Mouse (Mus musculus): ENCODE data around the gene Tmcc2. TPM values are rescaled to one million over a fixed set of nuclear protein-coding genes. Genes with fewer than 3 reads are reported as not detected.

Gene Tmcc2
- total RNA-seq, 2 experiments from 2014 or later: 242 to 256 TPM

DNA sequence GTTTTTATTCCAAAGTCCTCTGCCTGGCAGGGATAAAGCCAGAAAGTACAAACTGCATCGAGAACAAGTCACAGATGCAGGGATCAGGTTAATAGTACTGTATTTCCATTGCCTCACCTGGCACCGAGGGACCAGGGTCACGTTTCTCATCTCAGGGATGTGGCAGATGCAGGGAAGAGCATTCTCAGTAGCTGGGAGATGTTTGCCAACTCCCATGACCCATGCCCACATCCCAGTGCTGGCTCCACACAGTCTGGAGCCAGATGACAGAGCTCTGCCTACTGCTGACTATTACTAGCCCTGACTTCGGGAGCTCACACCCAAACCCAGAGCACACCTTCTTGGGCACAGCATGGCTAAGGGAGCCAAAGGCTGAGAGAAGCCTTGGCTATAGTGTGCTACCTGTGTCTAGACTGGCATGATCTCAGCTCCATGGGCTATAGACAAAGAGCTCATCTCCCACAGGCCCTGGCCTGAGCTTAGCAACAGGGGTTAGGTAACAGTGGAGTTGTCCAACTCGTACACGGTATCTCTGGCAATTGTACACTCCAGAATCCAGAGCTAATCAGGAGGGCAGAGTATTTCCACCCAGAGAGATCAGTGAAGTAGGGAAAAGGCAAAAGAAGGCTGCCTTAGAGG lies 18.1 kb downstream of the Tmcc2 start:
- TF ChIP-seq CTCF (conservative IDR thresholded peaks at IDR 0.05): no peak
- DNase-seq (ENCODE audit: low spot score in 2 of 2): no peak
- peak overlapping the region; percentile 87 for H3K27ac ChIP-seq
- no peak overlapping the region for H3K4me3 ChIP-seq

DNA sequence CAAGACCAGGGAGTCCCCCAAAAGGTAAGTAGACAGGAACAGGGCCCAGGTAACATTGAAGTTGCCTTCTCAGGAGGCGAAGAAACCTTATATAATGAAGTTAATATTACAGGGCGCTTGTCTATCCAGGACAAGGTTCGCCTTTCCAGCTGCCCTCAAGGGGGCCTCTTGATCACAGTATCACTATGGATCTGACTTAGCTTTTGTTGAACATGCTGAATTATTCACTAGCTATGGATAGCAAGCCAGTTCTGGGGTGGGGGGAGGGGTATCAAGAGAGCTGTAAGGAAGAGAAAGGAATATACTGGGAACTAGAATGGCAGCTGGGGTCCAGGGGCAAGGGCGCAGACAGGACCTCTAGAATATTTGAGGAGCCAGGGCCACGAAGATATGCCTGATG lies 18.7 kb downstream of the Tmcc2 start:
- no peak overlapping the region for H3K4me3 ChIP-seq
- DNase-seq (ENCODE audit: low spot score in 2 of 2): no peak
- peak; percentile 25 for TF ChIP-seq CTCF (conservative IDR thresholded peaks at IDR 0.05)
- peak overlapping the region; percentile 87 for H3K27ac ChIP-seq

DNA sequence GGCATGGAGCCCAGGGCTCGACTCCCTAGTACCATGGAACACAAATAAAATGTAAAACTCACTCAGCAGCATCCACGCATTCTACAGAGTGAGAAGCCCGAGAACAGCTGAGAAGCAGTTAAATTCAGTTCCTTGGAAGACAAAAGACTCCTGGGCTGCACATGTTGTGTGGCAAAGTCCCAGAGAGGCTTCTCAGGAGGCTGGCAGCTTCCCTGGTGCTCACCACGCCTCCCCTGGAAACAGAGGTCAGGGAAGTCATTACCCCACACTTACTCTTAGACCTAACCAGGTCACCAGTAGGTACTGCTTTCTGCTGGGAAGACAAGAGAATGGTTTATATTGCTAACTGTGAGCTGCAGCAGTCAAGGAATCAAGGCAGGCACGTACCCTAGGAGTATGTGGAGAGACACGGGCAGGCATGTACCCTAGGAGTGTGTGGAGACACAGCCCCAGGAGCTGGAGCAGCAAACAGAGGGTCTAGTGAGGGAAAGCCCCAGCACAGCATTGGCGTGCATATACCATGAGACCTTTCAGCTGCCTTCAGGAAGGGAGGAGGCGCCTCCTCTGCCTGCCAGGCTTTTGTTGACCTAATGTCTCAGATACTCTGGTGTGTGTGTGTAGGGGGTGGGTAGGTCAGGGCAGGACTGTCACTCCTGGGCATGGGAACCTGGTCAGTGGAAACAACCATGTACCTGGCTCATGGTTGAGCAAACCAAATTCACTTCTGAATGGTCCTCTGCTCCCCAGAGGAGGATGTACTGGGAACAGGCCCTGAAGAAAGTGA lies 19.6 kb downstream of the Tmcc2 start:
- H3K4me3 ChIP-seq: no peak overlapping the region
- DNase-seq (ENCODE audit: low spot score in 2 of 2): no peak
- TF ChIP-seq CTCF (conservative IDR thresholded peaks at IDR 0.05): no peak
- peak overlapping the region; percentile 87 for H3K27ac ChIP-seq

DNA sequence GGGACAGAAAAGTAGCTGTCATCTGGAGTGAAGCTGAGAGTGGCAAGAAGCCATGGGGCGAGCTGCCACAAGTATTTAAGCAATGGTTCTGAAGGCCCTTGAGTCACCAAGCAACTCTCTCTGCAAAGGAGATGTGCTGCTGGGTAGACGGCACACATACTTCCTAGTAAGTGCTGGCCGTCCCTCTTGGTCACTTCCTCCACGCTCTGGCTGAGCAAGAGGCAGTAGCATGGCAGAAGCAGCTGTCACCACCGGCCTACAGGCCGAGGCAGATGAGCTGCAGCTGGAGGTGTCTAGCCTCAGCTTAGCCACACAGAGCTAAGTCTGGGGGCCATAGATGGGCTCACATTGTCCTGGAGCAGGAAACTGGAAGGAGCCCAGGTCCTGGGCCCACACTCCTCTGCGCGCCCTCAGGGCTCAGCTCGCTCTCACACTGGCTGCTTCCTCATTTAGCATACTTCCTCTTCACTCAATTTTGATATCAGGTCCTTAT lies 20.4 kb downstream of the Tmcc2 start:
- no peak for DNase-seq (ENCODE audit: low spot score in 2 of 2)
- H3K27ac ChIP-seq: peak overlapping the region; percentile 87
- no peak overlapping the region for H3K4me3 ChIP-seq
- no peak for TF ChIP-seq CTCF (conservative IDR thresholded peaks at IDR 0.05)

DNA sequence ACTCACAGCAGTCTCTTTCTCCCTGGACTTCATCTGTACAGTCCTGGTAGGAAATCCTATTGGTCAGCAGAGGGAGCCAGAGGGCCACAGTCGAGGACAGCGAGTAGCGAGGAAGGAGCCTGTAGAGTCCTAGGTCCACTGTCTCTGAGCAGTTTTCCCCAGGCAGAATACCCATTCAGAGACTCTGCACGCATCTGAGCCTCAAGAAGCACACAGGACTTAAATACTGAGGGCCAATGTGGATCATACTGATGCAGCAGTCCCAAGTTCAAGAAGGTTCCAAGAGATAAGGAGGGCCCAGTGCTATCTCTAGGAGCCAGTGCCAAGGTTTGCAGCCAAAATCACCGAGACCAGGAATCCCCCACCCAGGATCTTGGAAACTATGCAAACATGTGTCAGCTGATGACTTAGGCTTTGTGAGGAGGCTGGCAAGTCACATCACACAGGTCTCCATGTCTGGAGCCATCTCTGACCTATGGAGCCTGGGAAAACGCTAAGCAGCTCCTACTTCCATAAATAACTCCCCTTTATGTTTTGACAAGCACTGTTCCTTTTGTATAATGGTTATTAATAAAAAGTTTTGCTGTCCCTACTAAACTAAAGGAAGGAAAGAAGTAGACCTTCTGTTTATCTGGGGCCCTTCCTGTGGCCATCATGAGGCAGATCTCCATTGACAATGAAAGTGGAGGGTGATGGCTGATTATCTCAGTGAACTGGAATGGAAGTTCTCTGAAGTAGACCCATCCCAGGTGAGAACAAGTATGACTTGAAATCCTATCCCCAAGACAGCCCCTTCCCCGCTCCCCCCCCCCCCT lies 23.2 kb downstream of the Tmcc2 start:
- H3K4me3 ChIP-seq: no peak overlapping the region
- H3K27ac ChIP-seq: peak overlapping the region; percentile 86
- DNase-seq (ENCODE audit: low spot score in 2 of 2): peak; percentile 88 to 91
- peak; percentile 93 for TF ChIP-seq CTCF (conservative IDR thresholded peaks at IDR 0.05)

DNA sequence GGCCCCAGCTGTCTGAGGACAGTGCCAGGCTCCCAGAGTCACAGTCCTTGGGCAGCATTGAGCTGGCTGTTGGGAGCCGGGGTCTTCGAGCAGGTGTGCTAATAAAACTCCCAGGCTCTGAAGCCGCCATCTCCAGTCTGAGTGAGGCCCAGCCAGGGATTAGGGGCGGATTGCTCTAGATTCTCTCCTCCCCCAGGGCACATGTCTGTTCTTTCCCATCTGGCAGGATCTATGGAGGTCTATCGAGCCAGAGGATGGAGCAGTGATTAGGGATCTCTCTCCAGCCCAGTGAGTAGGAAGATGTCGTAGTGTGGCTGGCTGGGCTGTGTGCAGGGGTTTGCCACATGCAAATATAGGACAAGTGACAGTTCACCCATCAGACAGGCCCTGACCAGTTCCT lies 24.1 kb downstream of the Tmcc2 start:
- Histone ChIP-seq H3K4me3 (no peak overlapping the region; the same call in 1 of the 2 replicates), H3K27ac (peak overlapping the region; percentile 86)
- no peak for TF ChIP-seq CTCF (conservative IDR thresholded peaks at IDR 0.05)
- DNase-seq (ENCODE audit: low spot score in 2 of 2): no peak

DNA sequence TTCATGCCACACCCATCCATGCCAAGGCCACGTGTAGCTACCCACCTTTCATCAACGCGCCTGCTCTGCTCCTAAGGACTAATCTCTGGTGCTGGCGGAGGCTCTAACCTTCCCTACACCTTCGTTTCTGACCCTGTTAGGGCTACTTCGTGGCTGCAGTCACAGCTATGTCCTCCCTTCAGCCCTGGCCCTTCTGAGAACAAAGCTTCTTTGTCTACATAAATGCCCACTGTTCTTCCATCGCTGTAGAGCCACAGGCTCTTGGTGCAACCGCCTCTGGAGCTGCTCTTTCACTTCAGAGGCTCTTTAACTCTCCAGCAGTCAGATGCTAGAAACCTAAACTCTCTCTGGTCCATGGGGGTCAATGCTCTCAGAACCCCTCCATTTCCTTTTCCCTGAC lies 24.8 kb downstream of the Tmcc2 start:
- DNase-seq (ENCODE audit: low spot score in 2 of 2): no peak
- TF ChIP-seq CTCF (conservative IDR thresholded peaks at IDR 0.05): no peak
- no peak overlapping the region for H3K4me3 ChIP-seq
- peak overlapping the region; percentile 86 for H3K27ac ChIP-seq

DNA sequence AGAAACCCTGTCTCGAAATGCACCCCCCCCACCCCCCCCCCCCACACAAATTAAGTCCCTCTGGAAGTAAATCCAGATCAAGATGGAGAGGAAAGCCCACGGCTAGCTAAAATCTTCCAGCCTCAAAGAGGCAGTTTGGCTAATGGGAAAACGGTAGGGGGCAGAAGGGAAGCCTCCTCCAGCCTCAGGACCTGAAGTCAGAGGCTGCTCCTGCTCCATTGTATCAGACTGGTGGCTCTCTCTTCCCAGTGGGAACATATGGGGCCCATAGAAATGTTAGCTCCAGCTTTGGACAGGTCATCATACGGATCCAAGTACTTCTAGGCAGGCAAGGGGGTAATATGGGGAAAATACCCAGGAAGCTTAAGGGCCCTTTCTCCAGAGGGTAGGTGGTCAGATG lies 25.4 kb downstream of the Tmcc2 start:
- no peak for TF ChIP-seq CTCF (conservative IDR thresholded peaks at IDR 0.05)
- no peak for DNase-seq (ENCODE audit: low spot score in 2 of 2)
- H3K27ac ChIP-seq: peak overlapping the region; percentile 86
- H3K4me3 ChIP-seq: no peak overlapping the region

DNA sequence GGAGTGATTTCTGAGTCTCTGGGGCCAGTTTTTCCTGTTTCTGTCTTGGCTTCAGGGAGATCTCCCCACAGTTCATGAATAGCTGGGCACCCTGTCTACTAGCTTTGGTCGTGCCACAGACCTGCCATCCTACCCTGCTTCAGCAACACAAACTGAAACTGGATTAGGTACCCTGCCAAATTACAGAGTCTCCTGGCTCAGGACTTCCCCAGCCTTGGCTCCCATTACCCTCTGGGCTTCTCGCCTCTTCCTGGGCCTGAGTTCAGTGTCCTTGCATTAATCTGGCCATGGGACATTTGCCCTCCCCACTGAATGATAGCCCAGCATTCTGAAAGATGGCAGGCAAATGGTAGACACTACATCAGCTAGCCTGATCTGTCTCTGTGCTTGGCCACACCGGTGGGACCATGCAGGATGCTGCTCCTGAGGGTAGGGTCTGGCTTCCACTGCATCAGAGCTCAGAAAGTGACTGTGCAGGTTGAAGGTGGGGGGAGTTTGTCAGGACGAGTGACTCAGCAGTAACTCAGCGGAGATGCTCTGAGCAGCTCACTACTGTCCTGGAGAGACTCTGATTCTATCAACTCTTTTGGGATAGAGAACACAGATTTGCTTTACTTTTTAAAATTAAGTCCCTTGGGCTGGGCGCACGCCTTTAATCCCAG lies 26.1 kb downstream of the Tmcc2 start:
- TF ChIP-seq CTCF (conservative IDR thresholded peaks at IDR 0.05): no peak
- Histone ChIP-seq H3K27ac (peak overlapping the region; percentile 86), H3K4me3 (no peak overlapping the region)
- no peak for DNase-seq (ENCODE audit: low spot score in 2 of 2)

DNA sequence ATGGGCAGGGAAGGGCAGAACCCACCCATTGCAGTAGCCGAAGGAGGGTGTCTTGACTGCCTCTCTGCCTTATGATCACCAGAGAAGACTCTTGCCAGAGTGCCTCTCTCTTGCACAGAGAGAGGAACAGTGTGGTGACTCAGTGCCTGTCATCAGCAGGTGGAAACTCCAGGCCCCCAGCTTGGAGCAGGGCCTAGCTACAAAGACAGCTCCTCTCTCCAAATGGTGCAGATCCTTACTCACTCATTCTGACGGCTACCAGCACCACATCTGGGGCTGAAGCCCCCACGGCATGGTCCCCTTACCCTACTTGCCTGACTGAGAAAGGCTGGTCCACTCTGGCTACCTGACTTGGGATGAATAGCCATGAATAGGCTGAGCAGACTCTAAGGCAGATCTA lies 26.7 kb downstream of the Tmcc2 start:
- Histone ChIP-seq H3K27ac (peak overlapping the region; percentile 86), H3K4me3 (no peak overlapping the region)
- peak; percentile 60 to 75 for DNase-seq (ENCODE audit: low spot score in 2 of 2)
- TF ChIP-seq CTCF (conservative IDR thresholded peaks at IDR 0.05): no peak

DNA sequence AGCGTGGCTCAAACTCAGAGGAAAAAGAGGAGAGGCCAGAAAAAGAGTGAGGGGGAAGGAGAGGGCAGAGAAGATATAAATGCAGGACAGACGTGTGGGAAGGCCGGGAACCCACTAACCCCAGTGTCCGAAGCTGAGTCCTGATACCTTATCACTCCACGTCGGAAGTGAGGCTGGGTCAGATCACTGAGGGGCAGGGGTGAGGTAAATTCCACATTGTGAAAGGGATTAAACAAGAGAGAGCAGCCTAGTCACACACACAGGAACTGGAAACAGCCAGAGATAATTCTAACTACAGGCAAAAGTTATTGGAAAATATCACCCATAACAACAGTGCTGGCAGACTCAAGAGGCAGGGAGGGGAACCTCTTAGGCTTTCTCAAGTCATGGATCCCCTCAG lies 29.1 kb downstream of the Tmcc2 start:
- H3K27ac ChIP-seq: no peak overlapping the region
- no peak for TF ChIP-seq CTCF (conservative IDR thresholded peaks at IDR 0.05)
- no peak overlapping the region for H3K4me3 ChIP-seq
- no peak for DNase-seq (ENCODE audit: low spot score in 2 of 2)

DNA sequence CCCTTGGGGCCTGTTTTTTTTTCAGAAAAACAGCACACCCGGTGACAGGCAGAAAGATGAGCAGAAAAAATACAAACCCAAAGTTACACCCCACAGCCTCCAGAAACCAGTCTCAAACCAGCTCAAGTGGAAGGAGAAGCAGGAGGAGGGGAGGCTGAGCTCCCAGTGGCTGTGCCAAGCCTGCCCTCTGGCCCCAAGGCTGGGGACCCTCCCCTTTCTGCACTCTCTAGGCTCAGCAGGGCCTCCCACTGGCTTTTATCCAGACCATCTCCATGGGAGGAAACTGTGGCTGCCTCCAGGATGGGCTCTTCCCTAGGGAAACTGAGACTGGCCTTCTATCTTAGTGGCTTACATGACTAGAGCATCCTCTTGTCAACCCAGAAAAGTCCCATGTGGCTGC lies 34.2 kb downstream of the Tmcc2 start:
- no peak for DNase-seq (ENCODE audit: low spot score in 2 of 2)
- H3K27ac ChIP-seq: peak overlapping the region; percentile 5; the same call in 1 of the 2 replicates
- no peak for TF ChIP-seq CTCF (conservative IDR thresholded peaks at IDR 0.05)
- H3K4me3 ChIP-seq: no peak overlapping the region

Data from layer of hippocampus, adult 2 months (tissue).